Mouse (Mus musculus) right cerebral cortex, postnatal 4 days (tissue): Measurements from ENCODE around the gene Foxl1.

Experiments
- DNase-seq: peaks from one replicate; pipeline ENCODE4 v3.0.0-alpha.2; 2022

The Foxl1 gene

GRCm38 (mm10) chr8:121170626-121171552, 43.1 kb downstream of the Foxl1 start:
- DNase-seq, result peak; percentile 34

GRCm38 (mm10) chr8:121172567-121172966, 44.8 kb downstream of the Foxl1 start:
- DNase-seq, result no peak

- no peak for DNase-seq
Measured at GRCm38 (mm10) chr8:121174178-121174577, 46.4 kb downstream of the Foxl1 start.

- no peak for DNase-seq
Measured at GRCm38 (mm10) chr8:121174721-121175539, 47.2 kb downstream of the Foxl1 start.

- DNase-seq, result no peak
Measured at GRCm38 (mm10) chr8:121175540-121176090, 47.9 kb downstream of the Foxl1 start.

- no peak for DNase-seq
Measured at GRCm38 (mm10) chr8:121176291-121176690, 48.6 kb downstream of the Foxl1 start.
